Mouse (Mus musculus): ENCODE data around the gene Hhip. TPM values are rescaled to one million over a fixed set of nuclear protein-coding genes. Genes with fewer than 3 reads are reported as not detected.

The Hhip gene
- polyA plus RNA-seq, 1 experiment, result 0.48 TPM

DNA sequence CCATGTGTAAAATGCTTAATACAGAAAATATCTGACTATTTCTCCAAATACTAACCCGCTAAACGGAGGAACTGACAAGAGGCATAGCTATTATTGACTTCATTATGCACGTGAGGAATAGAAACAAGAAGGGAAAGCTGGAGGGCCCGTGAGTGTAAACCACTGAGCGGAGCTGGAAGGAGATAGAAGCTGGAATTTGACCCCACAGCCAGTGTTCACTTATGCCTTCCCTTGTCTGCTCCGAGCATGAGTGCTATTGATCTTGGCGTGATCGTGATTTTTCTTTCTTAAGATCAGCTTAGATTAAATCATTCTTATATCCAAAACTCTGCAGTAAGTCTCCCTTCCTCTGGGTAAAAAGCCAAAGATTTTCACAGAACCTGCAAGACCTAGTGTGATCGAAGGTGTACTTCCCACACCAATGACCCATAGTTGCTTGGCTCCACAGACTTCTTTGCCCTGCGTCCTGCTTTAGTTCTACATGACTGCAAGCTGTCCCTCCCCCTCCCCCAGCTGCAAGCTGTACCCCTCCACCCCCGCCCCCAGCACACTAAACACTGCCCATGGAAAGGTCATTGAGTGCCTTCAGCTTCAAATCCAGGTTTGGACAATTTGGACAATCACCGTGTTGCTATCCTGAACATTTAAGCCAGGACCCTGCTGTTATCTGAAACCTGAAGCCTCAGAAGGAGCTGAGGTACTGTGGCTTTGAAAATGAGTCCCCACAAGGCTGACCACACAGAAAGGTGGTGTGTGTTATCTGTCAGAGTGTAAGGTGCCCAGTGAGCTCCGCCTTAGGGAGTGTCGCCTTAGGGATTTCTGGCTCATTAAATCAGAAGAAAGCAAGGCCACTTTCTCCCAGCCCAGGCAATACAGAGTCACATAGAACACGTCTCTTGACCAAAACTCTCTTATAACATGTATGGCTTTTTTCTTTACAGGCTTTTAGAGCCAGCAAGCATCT lies 26.2 kb downstream of the Hhip start:
- Histone ChIP-seq H3K36me3 (ENCODE audit: control insufficient read depth, insufficient read depth, low read length) (no peaks in the 10 kb centered on the region), H3K27me3 (replicated peaks; ENCODE audit: control insufficient read depth, insufficient read depth, low read length) (no peaks in the 10 kb centered on the region), H3K27ac (ENCODE audit: insufficient read depth, low read depth, low read length) (no peak overlapping the region), H3K4me1 (ENCODE audit: control insufficient read depth, insufficient read depth, low read length) (no peaks in the 10 kb centered on the region), H3K4me3 (ENCODE audit: insufficient read depth, low read depth, low read length) (no peak overlapping the region)
- 34% methylated on average over 15 of the region's 15 CpGs for WGBS
- no peak for DNase-seq
- no peak for TF ChIP-seq CTCF (conservative IDR thresholded peaks at IDR 0.05; ENCODE audit: insufficient read depth, insufficient read length, low read depth, low read length)
- TF ChIP-seq POLR2A (IDR thresholded peaks at IDR 0.05; ENCODE audit: low read depth, low read length), result no peak

DNA sequence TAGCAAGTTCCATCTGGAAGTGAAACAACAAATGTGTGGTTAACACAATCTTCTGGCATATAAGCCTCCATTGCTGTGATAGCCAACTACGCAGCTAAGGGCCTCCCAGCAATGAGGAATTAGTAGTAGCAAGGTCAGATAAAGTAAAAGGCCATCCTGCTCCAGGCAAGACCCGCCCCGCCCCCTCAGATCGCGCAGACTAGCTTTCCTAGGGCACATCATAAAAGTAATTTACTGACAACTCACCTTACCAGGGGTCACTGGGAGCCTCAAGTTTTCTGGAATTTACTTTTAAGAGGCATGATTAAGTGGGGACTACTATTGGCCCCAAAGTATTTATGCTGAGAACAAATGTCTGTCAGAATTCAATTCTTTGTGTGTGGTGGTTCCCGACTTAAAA lies 28.2 kb downstream of the Hhip start:
- Histone ChIP-seq H3K4me1 (ENCODE audit: control insufficient read depth, insufficient read depth, low read length) (no peaks in the 10 kb centered on the region), H3K4me3 (ENCODE audit: insufficient read depth, low read depth, low read length) (no peak overlapping the region), H3K27ac (ENCODE audit: insufficient read depth, low read depth, low read length) (no peak overlapping the region), H3K27me3 (replicated peaks; ENCODE audit: control insufficient read depth, insufficient read depth, low read length) (no peaks in the 10 kb centered on the region), H3K36me3 (ENCODE audit: control insufficient read depth, insufficient read depth, low read length) (no peaks in the 10 kb centered on the region)
- 69% methylated on average over 6 of the region's 6 CpGs for WGBS
- no peak for DNase-seq
- TF ChIP-seq POLR2A (IDR thresholded peaks at IDR 0.05; ENCODE audit: low read depth, low read length) (no peak), CTCF (conservative IDR thresholded peaks at IDR 0.05; ENCODE audit: insufficient read depth, insufficient read length, low read depth, low read length) (no peak)

DNA sequence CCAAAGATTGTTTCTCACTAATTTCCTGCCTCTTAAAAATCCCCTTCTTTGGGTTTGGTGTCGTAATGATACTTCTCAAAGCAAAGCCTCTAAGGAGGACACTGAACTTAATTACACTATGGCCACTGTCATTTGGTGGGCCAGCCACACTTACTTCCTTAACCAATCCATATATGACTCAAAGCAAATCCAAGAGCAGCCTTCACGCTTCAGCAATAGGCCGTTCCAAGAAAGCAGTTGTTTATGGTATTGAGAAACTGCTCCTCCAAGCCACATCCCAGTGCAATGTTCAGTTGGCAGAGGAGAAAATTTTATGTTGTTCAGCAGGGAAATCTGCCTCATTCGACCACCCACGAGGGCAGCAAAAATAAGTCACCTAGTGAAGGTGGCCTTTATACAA lies 37.3 kb downstream of the Hhip start:
- H3K36me3 ChIP-seq (ENCODE audit: control insufficient read depth, insufficient read depth, low read length), result no peaks in the 10 kb centered on the region
- no peaks in the 10 kb centered on the region; the same call in 1 of the 2 replicates for H3K27me3 ChIP-seq (replicated peaks; ENCODE audit: control insufficient read depth, insufficient read depth, low read length)
- 67% methylated on average over 5 of the region's 5 CpGs for WGBS
- no peak for DNase-seq
- no peak for TF ChIP-seq CTCF (conservative IDR thresholded peaks at IDR 0.05; ENCODE audit: insufficient read depth, insufficient read length, low read depth, low read length)
- no peak for TF ChIP-seq POLR2A (IDR thresholded peaks at IDR 0.05; ENCODE audit: low read depth, low read length)
- no peak overlapping the region for H3K4me3 ChIP-seq (ENCODE audit: insufficient read depth, low read depth, low read length)
- H3K27ac ChIP-seq (ENCODE audit: insufficient read depth, low read depth, low read length), result no peak overlapping the region
- H3K4me1 ChIP-seq (ENCODE audit: control insufficient read depth, insufficient read depth, low read length), result no peaks in the 10 kb centered on the region

DNA sequence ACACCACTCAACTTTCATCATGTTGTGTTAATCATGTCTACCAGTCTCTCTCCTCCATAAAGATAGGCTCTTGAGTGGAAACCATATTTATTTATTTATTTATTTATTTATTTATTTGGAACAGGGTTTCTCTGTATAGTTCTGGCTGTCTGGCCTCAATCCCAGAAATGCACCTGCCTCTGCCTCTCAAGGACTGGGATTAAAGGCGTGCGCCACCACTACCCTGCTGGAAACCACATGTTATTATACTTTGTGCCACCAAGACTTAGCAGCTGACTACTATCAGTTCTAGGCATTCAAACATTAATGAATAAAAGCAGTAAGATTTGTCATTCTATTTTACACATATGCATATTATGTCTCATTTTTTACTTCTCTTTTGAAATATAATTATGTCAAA lies 42.0 kb downstream of the Hhip start:
- TF ChIP-seq CTCF (conservative IDR thresholded peaks at IDR 0.05; ENCODE audit: insufficient read depth, insufficient read length, low read depth, low read length), result no peak
- no peak for TF ChIP-seq POLR2A (IDR thresholded peaks at IDR 0.05; ENCODE audit: low read depth, low read length)
- Histone ChIP-seq H3K4me1 (ENCODE audit: control insufficient read depth, insufficient read depth, low read length) (no peaks in the 10 kb centered on the region), H3K27me3 (replicated peaks; ENCODE audit: control insufficient read depth, insufficient read depth, low read length) (no peaks in the 10 kb centered on the region), H3K27ac (ENCODE audit: insufficient read depth, low read depth, low read length) (no peak overlapping the region), H3K4me3 (ENCODE audit: insufficient read depth, low read depth, low read length) (no peak overlapping the region), H3K36me3 (ENCODE audit: control insufficient read depth, insufficient read depth, low read length) (no peaks in the 10 kb centered on the region)
- WGBS, result 100% methylated on average over 2 of the region's 2 CpGs
- no peak for DNase-seq

DNA sequence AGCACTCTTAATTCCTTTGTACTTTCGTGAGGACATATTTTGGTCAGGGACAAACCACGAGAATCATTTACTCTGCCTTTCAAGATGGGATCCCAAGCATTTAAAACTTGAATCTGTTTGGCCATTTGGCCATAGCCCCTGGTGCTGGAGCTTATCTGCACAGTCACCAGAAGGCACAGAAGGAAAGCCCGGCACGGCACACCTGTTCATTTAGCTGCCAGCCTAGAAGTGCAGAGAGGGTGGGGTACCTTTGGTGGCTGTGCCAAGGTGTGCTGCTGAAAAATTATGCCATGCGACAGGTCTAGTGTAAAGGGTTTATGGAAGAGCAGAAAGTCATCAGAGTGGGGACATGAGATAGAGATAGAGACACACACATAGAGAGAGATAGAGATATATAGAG lies 53.4 kb downstream of the Hhip start:
- Histone ChIP-seq H3K27ac (ENCODE audit: insufficient read depth, low read depth, low read length) (no peak overlapping the region), H3K36me3 (ENCODE audit: control insufficient read depth, insufficient read depth, low read length) (no peaks in the 10 kb centered on the region), H3K4me1 (ENCODE audit: control insufficient read depth, insufficient read depth, low read length) (no peaks in the 10 kb centered on the region), H3K4me3 (ENCODE audit: insufficient read depth, low read depth, low read length) (no peak overlapping the region), H3K27me3 (replicated peaks; ENCODE audit: control insufficient read depth, insufficient read depth, low read length) (no peaks in the 10 kb centered on the region)
- WGBS, result 85% methylated on average over 5 of the region's 5 CpGs
- no peak for DNase-seq
- TF ChIP-seq POLR2A (IDR thresholded peaks at IDR 0.05; ENCODE audit: low read depth, low read length), result no peak
- no peak for TF ChIP-seq CTCF (conservative IDR thresholded peaks at IDR 0.05; ENCODE audit: insufficient read depth, insufficient read length, low read depth, low read length)

DNA sequence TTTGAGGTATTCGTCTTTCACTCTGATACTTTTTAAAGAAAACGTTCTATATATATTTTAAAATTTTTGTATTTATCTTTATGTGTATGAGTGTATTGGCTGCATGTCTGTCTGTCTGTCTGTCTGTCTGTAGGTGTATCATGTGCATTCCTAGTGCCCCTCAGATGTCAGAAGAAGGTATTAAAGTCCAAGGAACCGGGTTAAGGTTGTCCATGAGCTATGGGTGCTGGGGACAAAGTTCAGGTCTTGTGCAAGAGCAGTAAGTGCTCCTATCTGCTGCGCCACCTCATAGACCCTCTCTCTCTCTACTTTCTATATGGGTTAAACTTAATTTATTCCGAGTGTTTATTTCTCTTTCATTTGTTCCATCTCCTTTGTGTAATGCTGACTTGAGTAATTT lies 55.5 kb downstream of the Hhip start:
- H3K36me3 ChIP-seq (ENCODE audit: control insufficient read depth, insufficient read depth, low read length), result no peaks in the 10 kb centered on the region
- DNase-seq, result no peak

DNA sequence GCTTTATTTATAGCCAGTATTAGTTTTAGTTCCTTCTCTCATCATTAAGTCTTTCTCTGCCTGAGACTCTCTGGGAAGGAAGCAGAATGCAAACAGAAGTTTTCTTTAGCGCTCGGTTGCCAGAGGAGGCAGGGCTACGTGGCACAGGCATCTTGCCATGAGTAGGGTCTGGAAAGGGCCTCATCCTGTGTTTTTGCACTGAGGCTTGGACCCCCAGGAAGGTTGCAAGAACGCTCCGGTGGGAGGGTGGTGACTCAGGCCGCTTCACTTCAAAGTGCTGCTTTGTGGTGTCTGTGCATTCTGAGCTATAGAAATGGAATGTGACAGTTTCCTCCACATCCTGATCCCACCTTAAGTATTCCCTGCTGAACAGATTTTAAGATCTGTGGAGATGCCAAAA lies 62.7 kb downstream of the Hhip start:
- no peak for TF ChIP-seq POLR2A (IDR thresholded peaks at IDR 0.05; ENCODE audit: low read depth, low read length)
- TF ChIP-seq CTCF (conservative IDR thresholded peaks at IDR 0.05; ENCODE audit: insufficient read depth, insufficient read length, low read depth, low read length), result no peak

More for the DNA sequence above, 55.5 kb downstream of the Hhip start:
- Histone ChIP-seq H3K27ac (ENCODE audit: insufficient read depth, low read depth, low read length) (no peak overlapping the region), H3K4me3 (ENCODE audit: insufficient read depth, low read depth, low read length) (no peak overlapping the region), H3K27me3 (replicated peaks; ENCODE audit: control insufficient read depth, insufficient read depth, low read length) (no peaks in the 10 kb centered on the region; the same call in 1 of the 2 replicates), H3K4me1 (ENCODE audit: control insufficient read depth, insufficient read depth, low read length) (no peaks in the 10 kb centered on the region)
- 83% methylated on average over 5 of the region's 5 CpGs for WGBS
- TF ChIP-seq CTCF (conservative IDR thresholded peaks at IDR 0.05; ENCODE audit: insufficient read depth, insufficient read length, low read depth, low read length) (no peak), POLR2A (IDR thresholded peaks at IDR 0.05; ENCODE audit: low read depth, low read length) (no peak)

More for the DNA sequence above, 62.7 kb downstream of the Hhip start:
- Histone ChIP-seq H3K27ac (ENCODE audit: insufficient read depth, low read depth, low read length) (no peak overlapping the region), H3K36me3 (ENCODE audit: control insufficient read depth, insufficient read depth, low read length) (no peaks in the 10 kb centered on the region), H3K27me3 (replicated peaks; ENCODE audit: control insufficient read depth, insufficient read depth, low read length) (no peaks in the 10 kb centered on the region; the same call in 1 of the 2 replicates), H3K4me1 (ENCODE audit: control insufficient read depth, insufficient read depth, low read length) (no peaks in the 10 kb centered on the region), H3K4me3 (ENCODE audit: insufficient read depth, low read depth, low read length) (no peak overlapping the region)
- 69% methylated on average over 6 of the region's 6 CpGs for WGBS
- no peak for DNase-seq

Measured in kidney, adult 2 months (tissue).